Comparison of ENCODE assay signal across 14 mouse cellular contexts in the genomic region with DNA sequence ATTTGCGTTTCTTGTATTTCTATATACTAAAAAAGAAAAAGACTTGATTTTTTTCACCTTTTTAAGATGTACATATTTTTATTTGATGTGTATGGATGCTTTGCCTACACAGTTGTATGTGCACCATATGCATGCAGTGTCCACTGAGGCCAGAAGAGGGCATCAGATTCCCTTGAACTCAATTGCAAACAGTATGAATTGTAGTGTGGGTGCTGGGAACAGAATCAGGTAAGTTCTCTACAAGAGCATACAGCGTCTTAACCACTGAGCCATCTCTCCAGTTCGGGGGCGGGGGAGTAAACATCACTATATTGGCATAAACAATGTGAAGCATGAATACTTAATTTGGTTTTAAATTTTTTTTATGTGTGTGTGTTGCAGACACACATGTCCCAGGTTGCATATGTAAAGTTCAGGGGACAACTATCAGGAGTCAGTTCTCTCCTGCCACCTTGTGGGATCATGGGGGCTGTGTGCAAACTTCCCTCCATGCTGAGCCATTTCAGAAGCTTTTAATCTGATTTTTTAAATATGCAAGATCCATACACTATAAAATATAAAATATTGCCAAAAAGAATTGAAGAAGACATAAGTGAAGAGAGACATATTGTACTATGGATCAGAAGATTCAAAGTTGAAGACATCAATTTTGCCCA.
"Had no signal": no experiment of that assay in that cellular context is flagged by ENCODE, and none has a peak within 500 bp of the region (broad histone marks: within the 10 kb centered on the region; RNA-seq: fewer than 3 reads in every experiment).

No protein-coding gene starts in this region.

- H3K4me3 ChIP-seq: limb, embryonic 15.5 days; liver, embryonic 12.5 days; lung, embryonic 15.5 days; myocyte; neural tube, embryonic 12.5 days had no signal

- H3K27me3 ChIP-seq: lung, embryonic 15.5 days; neural tube, embryonic 12.5 days had no signal

- DNase-seq: kidney, adult 8-10 months; kidney, postnatal 25 days; left cerebral cortex, postnatal 4 days; midbrain, embryonic 14.5 days; right cerebral cortex, postnatal 4 days; spleen, adult 18-20 months; thymus, adult 2 months; thymus, postnatal 25 days had no signal

- ATAC-seq: intestine, postnatal 0 days; liver, embryonic 12.5 days had no signal

- H3K27ac ChIP-seq: limb, embryonic 15.5 days; liver, embryonic 12.5 days; lung, embryonic 15.5 days; neural tube, embryonic 12.5 days had no signal
